Mouse (Mus musculus): ENCODE results near the gene Slc25a13. TPM values are rescaled to one million over a fixed set of nuclear protein-coding genes. Genes with fewer than 3 reads are reported as not detected.
"Not testable (repeated sequence)": the region's sequence is repeated elsewhere in the genome, so short reads cannot be mapped to it uniquely, and the experiment has no call there.

Slc25a13 gene
- polyA plus RNA-seq, 1 experiment from 2014 or later = 35.0 TPM

GRCm38 (mm10) chr6:6186468-6186867 is 30.5 kb downstream of the Slc25a13 start:
- 70% methylated on average over 4 of the region's 4 CpGs for WGBS (ENCODE audit: insufficient replicate concordance)
- Histone ChIP-seq H3K9me3 (replicated peaks) (no peaks in the 10 kb centered on the region), H3K4me1 (replicated peaks) (peaks cover 10% of the 10 kb centered on the region; the same call in 1 of the 2 replicates), H3K4me3 (replicated peaks) (no peak overlapping the region), H3K27ac (replicated peaks) (no peak overlapping the region), H3K36me3 (replicated peaks) (peaks cover 6% of the 10 kb centered on the region; the same call in 1 of the 2 replicates), H3K4me2 (no peak overlapping the region), H3K9ac (no peak overlapping the region), H3K27me3 (no peaks in the 10 kb centered on the region)
- no peak for ATAC-seq (ENCODE audit: insufficient read depth)

DNA sequence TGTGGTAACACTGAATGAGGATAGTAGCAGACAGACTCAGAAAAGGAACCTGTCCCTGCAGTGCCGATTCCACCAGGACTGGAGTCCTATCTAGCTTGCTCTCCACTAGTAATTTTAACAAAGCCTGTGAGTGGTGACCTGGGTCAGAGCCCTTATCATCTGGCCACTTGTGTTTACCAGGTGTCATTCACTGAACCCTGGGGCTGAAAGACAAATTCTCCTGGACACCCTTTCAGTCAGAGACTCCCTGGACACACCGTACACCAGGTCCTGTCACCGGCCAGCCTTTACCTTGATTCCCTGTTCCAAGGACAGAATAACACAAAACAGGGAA is 31.3 kb downstream of the Slc25a13 start:
- no peak overlapping the region for H3K9ac ChIP-seq
- peaks cover 10% of the 10 kb centered on the region; the same call in 1 of the 2 replicates for H3K4me1 ChIP-seq (replicated peaks)
- no peak overlapping the region for H3K4me3 ChIP-seq (replicated peaks)
- 78% methylated on average over 3 of the region's 3 CpGs for WGBS (ENCODE audit: insufficient replicate concordance)
- H3K36me3 ChIP-seq (replicated peaks) = peaks cover 6% of the 10 kb centered on the region; the same call in 1 of the 2 replicates
- no peak overlapping the region for H3K4me2 ChIP-seq
- H3K27me3 ChIP-seq = no peaks in the 10 kb centered on the region
- peak; percentile 63 for ATAC-seq (ENCODE audit: insufficient read depth)
- H3K9me3 ChIP-seq (replicated peaks) = no peaks in the 10 kb centered on the region
- peak overlapping the region; percentile 36 for H3K27ac ChIP-seq (replicated peaks)

DNA sequence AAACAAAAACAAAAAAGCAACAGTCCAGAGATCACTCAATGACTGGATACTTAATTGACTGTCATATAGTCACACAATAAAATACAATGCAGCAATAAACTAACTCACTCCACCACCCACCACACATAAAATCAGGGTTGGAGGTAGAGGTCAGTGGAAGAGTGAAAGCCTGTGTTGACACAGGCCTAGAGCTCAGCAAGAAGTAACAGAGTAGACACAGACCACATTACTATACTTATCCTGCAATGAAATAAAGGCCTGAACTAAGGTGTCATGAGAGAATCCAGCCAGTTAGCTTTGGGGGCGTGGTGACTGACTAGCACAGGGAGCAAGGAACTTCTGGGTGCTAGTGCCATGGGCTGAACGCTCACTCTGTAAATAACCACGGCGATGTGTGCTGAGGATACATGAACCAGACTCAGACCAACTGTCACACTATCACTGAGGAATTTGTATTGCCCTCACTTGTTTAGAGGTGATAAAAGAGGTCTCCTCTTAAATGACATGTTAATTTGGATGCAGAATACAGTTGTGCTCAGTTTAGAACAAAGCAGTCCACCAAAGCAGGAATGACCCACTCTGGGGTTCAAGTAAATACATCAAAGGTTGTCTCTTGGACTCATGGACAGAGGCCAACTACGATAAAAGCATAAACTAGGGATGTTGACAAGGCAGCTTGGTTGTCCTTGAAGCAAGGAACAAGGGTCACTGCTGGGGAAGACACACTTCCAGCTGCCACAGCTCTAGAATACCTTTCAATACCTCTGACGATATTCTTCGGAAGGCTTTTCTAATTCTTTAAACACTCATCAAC is 31.8 kb downstream of the Slc25a13 start:
- 67% methylated on average over 7 of the region's 7 CpGs for WGBS (ENCODE audit: insufficient replicate concordance)
- H3K4me1 ChIP-seq (replicated peaks) = peaks cover 10% of the 10 kb centered on the region; the same call in 1 of the 2 replicates
- H3K4me2 ChIP-seq = no peak overlapping the region

DNA sequence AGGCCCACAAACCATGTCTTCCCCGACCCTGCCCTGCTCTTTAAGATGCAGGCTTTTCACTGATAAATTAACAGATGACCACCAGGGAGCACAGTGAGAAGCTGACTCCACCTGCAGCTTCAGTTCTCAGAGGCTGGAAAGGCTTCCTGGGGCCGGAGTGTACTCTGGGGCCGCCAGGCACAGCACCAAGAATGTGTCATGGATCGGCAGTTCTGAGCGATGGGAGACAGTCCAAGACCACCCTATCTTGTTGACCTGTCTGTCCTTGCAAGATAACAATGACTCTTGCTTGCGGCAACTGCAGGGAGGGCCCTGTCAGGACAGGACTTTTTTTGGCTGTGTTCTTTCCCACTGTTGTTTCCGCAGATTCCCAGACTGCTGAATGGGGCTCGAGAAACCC is 33.4 kb downstream of the Slc25a13 start:
- no peaks in the 10 kb centered on the region for H3K27me3 ChIP-seq
- H3K9ac ChIP-seq = no peak overlapping the region
- no peak for ATAC-seq (ENCODE audit: insufficient read depth)
- H3K9me3 ChIP-seq (replicated peaks) = no peaks in the 10 kb centered on the region
- H3K4me2 ChIP-seq = no peak overlapping the region
- H3K36me3 ChIP-seq (replicated peaks) = peaks cover 15% of the 10 kb centered on the region
- no peak overlapping the region for H3K27ac ChIP-seq (replicated peaks)
- 63% methylated on average over 8 of the region's 8 CpGs for WGBS (ENCODE audit: insufficient replicate concordance)
- H3K4me3 ChIP-seq (replicated peaks) = no peak overlapping the region
- peaks cover 10% of the 10 kb centered on the region; the same call in 1 of the 2 replicates for H3K4me1 ChIP-seq (replicated peaks)

More for the DNA sequence above, 31.8 kb downstream of the Slc25a13 start:
- H3K9me3 ChIP-seq (replicated peaks) = no peaks in the 10 kb centered on the region
- H3K9ac ChIP-seq = no peak overlapping the region
- H3K4me3 ChIP-seq (replicated peaks) = no peak overlapping the region
- no peaks in the 10 kb centered on the region for H3K27me3 ChIP-seq
- H3K36me3 ChIP-seq (replicated peaks) = peaks cover 8% of the 10 kb centered on the region
- H3K27ac ChIP-seq (replicated peaks) = peak overlapping the region; percentile 36
- ATAC-seq (ENCODE audit: insufficient read depth) = peak; percentile 69

DNA sequence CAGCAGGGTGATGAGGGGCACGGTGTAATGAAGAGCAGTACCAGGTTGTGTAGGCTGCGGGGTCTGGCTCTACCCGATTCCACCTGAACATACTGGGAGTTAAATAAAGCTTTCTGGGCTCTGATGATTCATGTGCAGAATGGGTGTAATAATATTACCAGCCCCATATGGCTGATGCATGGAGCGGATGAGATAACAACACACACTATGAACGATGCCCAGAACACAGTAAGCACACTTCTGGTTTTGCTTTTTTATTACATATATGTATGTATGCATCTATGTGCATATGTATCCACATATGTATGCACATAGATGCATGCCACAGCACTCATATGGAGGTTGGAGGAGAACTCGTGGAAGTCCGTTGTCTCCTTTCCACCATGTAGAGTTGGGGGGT is 34.8 kb downstream of the Slc25a13 start:
- Histone ChIP-seq H3K27me3 (no peaks in the 10 kb centered on the region), H3K4me1 (replicated peaks) (peaks cover 8% of the 10 kb centered on the region; the same call in 1 of the 2 replicates), H3K4me3 (replicated peaks) (no peak overlapping the region), H3K27ac (replicated peaks) (no peak overlapping the region), H3K9me3 (replicated peaks) (no peaks in the 10 kb centered on the region), H3K36me3 (replicated peaks) (peaks cover 15% of the 10 kb centered on the region; the same call in 1 of the 2 replicates), H3K4me2 (no peak overlapping the region), H3K9ac (no peak overlapping the region)
- 75% methylated on average over 7 of the region's 7 CpGs for WGBS (ENCODE audit: insufficient replicate concordance)
- no peak for ATAC-seq (ENCODE audit: insufficient read depth)

- peaks cover 15% of the 10 kb centered on the region; the same call in 1 of the 2 replicates for H3K36me3 ChIP-seq (replicated peaks)
- WGBS (ENCODE audit: insufficient replicate concordance) = 82% methylated on average over 15 of the region's 15 CpGs
- H3K9me3 ChIP-seq (replicated peaks); H3K4me2 ChIP-seq; H3K27ac ChIP-seq (replicated peaks); H3K4me1 ChIP-seq (replicated peaks); H3K27me3 ChIP-seq; H3K9ac ChIP-seq; H3K4me3 ChIP-seq (replicated peaks); ATAC-seq (ENCODE audit: insufficient read depth): not testable (repeated sequence)
Measured at GRCm38 (mm10) chr6:6178341-6178740, 38.6 kb downstream of the Slc25a13 start.

GRCm38 (mm10) chr6:6175350-6175971 is 41.5 kb downstream of the Slc25a13 start:
- no peak overlapping the region for H3K9ac ChIP-seq
- no peaks in the 10 kb centered on the region for H3K4me1 ChIP-seq (replicated peaks)
- no peak for ATAC-seq (ENCODE audit: insufficient read depth)
- WGBS (ENCODE audit: insufficient replicate concordance) = 60% methylated on average over 5 of the region's 5 CpGs
- no peaks in the 10 kb centered on the region for H3K9me3 ChIP-seq (replicated peaks)
- H3K4me3 ChIP-seq (replicated peaks) = no peak overlapping the region
- peaks cover 15% of the 10 kb centered on the region; the same call in 1 of the 2 replicates for H3K36me3 ChIP-seq (replicated peaks)
- H3K27me3 ChIP-seq = no peaks in the 10 kb centered on the region
- no peak overlapping the region for H3K27ac ChIP-seq (replicated peaks)
- H3K4me2 ChIP-seq = no peak overlapping the region

GRCm38 (mm10) chr6:6173935-6174561 is 42.9 kb downstream of the Slc25a13 start:
- H3K4me1 ChIP-seq (replicated peaks) = no peaks in the 10 kb centered on the region
- ATAC-seq (ENCODE audit: insufficient read depth) = no peak
- H3K36me3 ChIP-seq (replicated peaks) = peaks cover 7% of the 10 kb centered on the region; the same call in 1 of the 2 replicates
- H3K4me2 ChIP-seq = no peak overlapping the region
- no peaks in the 10 kb centered on the region for H3K9me3 ChIP-seq (replicated peaks)
- H3K27me3 ChIP-seq = no peaks in the 10 kb centered on the region
- H3K4me3 ChIP-seq (replicated peaks) = no peak overlapping the region
- H3K27ac ChIP-seq (replicated peaks) = no peak overlapping the region
- H3K9ac ChIP-seq = no peak overlapping the region
- WGBS (ENCODE audit: insufficient replicate concordance) = 63% methylated on average over 9 of the region's 9 CpGs

- no peak overlapping the region for H3K27ac ChIP-seq (replicated peaks)
- 68% methylated on average over 15 of the region's 15 CpGs for WGBS (ENCODE audit: insufficient replicate concordance)
- no peaks in the 10 kb centered on the region for H3K4me1 ChIP-seq (replicated peaks)
- ATAC-seq (ENCODE audit: insufficient read depth) = no peak
- no peaks in the 10 kb centered on the region for H3K27me3 ChIP-seq
- no peak overlapping the region for H3K9ac ChIP-seq
- H3K4me2 ChIP-seq = no peak overlapping the region
- H3K36me3 ChIP-seq (replicated peaks) = 0 out of 2 replicates have a peak, but pooled peaks cover 2% of the 10 kb centered on the region
- no peaks in the 10 kb centered on the region for H3K9me3 ChIP-seq (replicated peaks)
- no peak overlapping the region for H3K4me3 ChIP-seq (replicated peaks)
Measured at GRCm38 (mm10) chr6:6173166-6173934, 43.6 kb downstream of the Slc25a13 start.

DNA sequence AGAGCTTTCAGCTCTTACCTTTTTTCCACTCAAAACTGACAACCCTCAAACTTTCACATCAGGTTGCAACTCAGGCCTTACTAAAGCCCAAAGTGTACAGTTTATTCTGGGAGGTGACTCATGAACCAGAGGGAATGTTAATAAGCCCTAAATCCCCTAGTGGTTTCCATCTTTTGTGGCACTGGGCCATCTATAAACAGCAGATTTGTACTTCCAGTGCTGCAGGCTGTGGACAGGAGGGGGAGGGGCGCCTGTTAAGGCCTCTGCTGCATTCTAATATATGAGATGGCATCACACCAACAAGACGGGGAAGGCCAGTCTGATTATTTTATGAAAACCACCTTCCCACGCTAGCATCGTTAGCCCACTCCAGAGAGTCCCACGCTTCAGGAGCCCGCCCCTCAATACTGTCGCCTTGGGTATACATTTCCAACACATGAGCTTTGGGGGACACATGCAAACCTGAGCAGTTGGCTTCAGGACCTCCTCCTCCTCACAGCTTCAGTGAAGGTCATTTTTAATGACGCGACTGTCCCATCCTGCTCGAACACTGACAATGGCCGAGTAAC is 48.3 kb downstream of the Slc25a13 start:
- peaks cover 5% of the 10 kb centered on the region; the same call in 1 of the 2 replicates for H3K36me3 ChIP-seq (replicated peaks)
- 69% methylated on average over 11 of the region's 11 CpGs for WGBS (ENCODE audit: insufficient replicate concordance)
- H3K27me3 ChIP-seq = no peaks in the 10 kb centered on the region
- H3K27ac ChIP-seq (replicated peaks) = no peak overlapping the region
- H3K9ac ChIP-seq = no peak overlapping the region
- ATAC-seq (ENCODE audit: insufficient read depth) = no peak
- no peak overlapping the region for H3K4me3 ChIP-seq (replicated peaks)
- H3K9me3 ChIP-seq (replicated peaks) = no peaks in the 10 kb centered on the region
- no peak overlapping the region for H3K4me2 ChIP-seq
- no peaks in the 10 kb centered on the region for H3K4me1 ChIP-seq (replicated peaks)

Data from liver, embryonic 15.5 days (tissue).